Mouse (Mus musculus): ENCODE measurements around the gene Slc25a10. TPM values are rescaled to one million over a fixed set of nuclear protein-coding genes. Genes with fewer than 3 reads are reported as not detected.

The Slc25a10 gene
- total and polyA plus RNA-seq, 3 experiments, result 52.0 to 53.6 TPM; not detected in 1

DNA sequence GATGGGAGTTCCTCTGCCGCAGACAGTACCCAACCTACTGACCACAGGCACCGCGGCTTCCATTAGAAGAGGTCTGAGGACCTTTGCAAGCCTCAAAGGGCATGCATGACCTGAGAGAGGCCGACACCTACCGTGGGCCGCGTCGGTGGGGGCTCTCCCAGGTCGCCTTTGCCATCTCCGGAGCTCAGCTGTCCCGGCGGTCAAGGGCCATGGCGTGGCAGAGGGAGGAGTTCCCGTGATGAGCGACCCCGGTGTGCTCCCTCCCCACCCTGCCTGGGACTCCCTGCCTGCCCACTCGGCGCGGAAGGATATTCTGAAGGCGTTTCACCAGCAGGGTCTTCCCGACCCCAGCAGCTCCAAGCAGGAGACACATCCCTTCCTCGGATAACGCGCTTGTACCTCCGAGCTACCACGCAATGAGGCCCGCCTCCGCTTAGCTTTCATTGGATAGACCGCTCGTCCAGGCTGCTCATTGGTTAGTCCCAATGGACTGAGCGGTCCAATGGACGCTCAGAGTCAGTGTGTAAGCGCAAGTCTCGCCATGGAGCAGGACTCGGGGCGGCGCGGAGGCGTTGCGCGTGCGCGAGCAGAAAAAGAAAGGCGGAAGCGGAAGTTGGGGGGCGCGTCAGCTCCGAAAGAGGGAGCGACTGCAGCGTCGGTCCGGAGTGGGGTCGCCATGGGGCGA lies 24.4 kb upstream of the Slc25a10 start, which contains the start of gene Arl16 (continued):
- TF ChIP-seq CHD2 (IDR thresholded peaks at IDR 0.05; ENCODE audit: low read length) (peak; percentile 75), HCFC1 (IDR thresholded peaks at IDR 0.05; ENCODE audit: low read depth, low read length) (peak; percentile 90), MEF2A (IDR thresholded peaks at IDR 0.05; ENCODE audit: extremely low read depth, insufficient replicate concordance, low read depth, low read length, poor library complexity, severe bottlenecking) (no peak), USF2 (IDR thresholded peaks at IDR 0.05; ENCODE audit: borderline replicate concordance in 1 of 2, insufficient read depth in 1 of 2, low read depth in 1 of 2, low read length in 2 of 2) (no peak), MYC (IDR thresholded peaks at IDR 0.05; ENCODE audit: low read depth, low read length) (0 out of 2 replicates have a peak, but pooled peaks have one; percentile 20), JUND (IDR thresholded peaks at IDR 0.05; ENCODE audit: low read depth, low read length) (no peak), POLR2AphosphoS2 (IDR thresholded peaks at IDR 0.05; ENCODE audit: low read length) (peak; percentile 87), SMC3 (IDR thresholded peaks at IDR 0.05; ENCODE audit: low read depth, low read length) (no peak), ZC3H11A (IDR thresholded peaks at IDR 0.05; ENCODE audit: low read depth, low read length) (no peak), MYB (IDR thresholded peaks at IDR 0.05; ENCODE audit: low read depth, low read length) (no peak)

DNA sequence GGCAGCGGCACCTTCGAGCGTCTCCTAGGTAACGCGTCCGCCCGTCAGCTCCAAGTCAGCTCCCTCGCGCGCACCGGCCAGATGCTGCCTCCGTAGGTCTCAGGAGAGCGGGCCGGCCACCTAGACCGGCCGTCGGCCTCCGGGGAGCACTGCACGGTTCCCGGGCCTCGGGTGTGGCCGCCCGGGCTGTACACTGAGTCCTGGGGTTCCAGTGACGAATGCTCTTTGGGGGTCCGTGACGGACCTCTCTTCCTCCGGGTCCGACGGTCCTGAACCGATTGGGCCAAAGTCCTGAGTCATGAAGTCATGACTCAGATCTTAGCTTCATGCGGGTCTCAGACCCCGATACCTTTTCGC lies 23.9 kb upstream of the Slc25a10 start:
- Histone ChIP-seq H3K79me2 (ENCODE audit: control insufficient read depth, insufficient read depth, low read length, poor library complexity) (peaks cover 16% of the 10 kb centered on the region), H3K4me3 (ENCODE audit: control insufficient read depth in 1 of 2, insufficient read depth in 1 of 2, low read depth in 2 of 2, low read length in 2 of 2) (peak overlapping the region; percentile 79 to 80), H3K4me1 (ENCODE audit: control insufficient read depth in 1 of 2, insufficient read depth in 2 of 2, low read length in 2 of 2) (peaks cover 8 to 12% of the 10 kb centered on the region in 2 experiments), H3K9ac (ENCODE audit: control insufficient read depth, low read depth, low read length, poor library complexity, severe bottlenecking) (peak overlapping the region; percentile 87), H3K27ac (ENCODE audit: control insufficient read depth, low read depth, low read length) (peak overlapping the region; percentile 22; the same call in 1 of the 2 replicates), H3K27me3 (ENCODE audit: control insufficient read depth in 1 of 2, insufficient read depth in 2 of 2, low read length in 2 of 2) (no peaks in the 10 kb centered on the region), H3K9me3 (replicated peaks; ENCODE audit: insufficient read depth, low read length) (no peaks in the 10 kb centered on the region), H3K36me3 (ENCODE audit: control insufficient read depth in 1 of 2, insufficient read depth in 2 of 2, low read length in 2 of 2) (peaks cover 1 to 11% of the 10 kb centered on the region in 2 experiments; a peak in 2 of 4 replicates)
- DNase-seq (ENCODE audit: low read depth, low spot score), result no peak
- TF ChIP-seq MYC (IDR thresholded peaks at IDR 0.05; ENCODE audit: low read depth, low read length) (no peak), ZMIZ1 (IDR thresholded peaks at IDR 0.05; ENCODE audit: low read depth, low read length) (no peak), ZNF384 (IDR thresholded peaks at IDR 0.05; ENCODE audit: low read depth, low read length) (no peak), ETS1 (IDR thresholded peaks at IDR 0.05; ENCODE audit: low read depth, low read length) (no peak), HCFC1 (IDR thresholded peaks at IDR 0.05; ENCODE audit: low read depth, low read length) (no peak), MEF2A (IDR thresholded peaks at IDR 0.05; ENCODE audit: extremely low read depth, insufficient replicate concordance, low read depth, low read length, poor library complexity, severe bottlenecking) (no peak), MXI1 (IDR thresholded peaks at IDR 0.05; ENCODE audit: low read depth, low read length) (peak; percentile 38), TAL1 (IDR thresholded peaks at IDR 0.05; ENCODE audit: low read length) (no peak), JUND (IDR thresholded peaks at IDR 0.05; ENCODE audit: low read depth, low read length) (no peak), GATA1 (IDR thresholded peaks at IDR 0.05; ENCODE audit: low read depth, low read length) (no peak), GABPA (IDR thresholded peaks at IDR 0.05; ENCODE audit: low read depth, low read length) (no peak), ZC3H11A (IDR thresholded peaks at IDR 0.05; ENCODE audit: low read depth, low read length) (no peak), MYB (IDR thresholded peaks at IDR 0.05; ENCODE audit: low read depth, low read length) (no peak), UBTF (IDR thresholded peaks at IDR 0.05; ENCODE audit: borderline replicate concordance, insufficient read depth, low read depth, low read length) (no peak), ELF1 (IDR thresholded peaks at IDR 0.05; ENCODE audit: low read depth, low read length) (no peak), MAX (IDR thresholded peaks at IDR 0.05; ENCODE audit: low read length) (0 out of 2 replicates have a peak, but pooled peaks have one; percentile 6), NRF1 (IDR thresholded peaks at IDR 0.05; ENCODE audit: insufficient read depth, low read depth, low read length, poor library complexity, severe bottlenecking) (no peak), MAZ (IDR thresholded peaks at IDR 0.05; ENCODE audit: low read depth, low read length) (no peak), USF1 (IDR thresholded peaks at IDR 0.05; ENCODE audit: low read depth, low read length) (no peak), NELFE (IDR thresholded peaks at IDR 0.05; ENCODE audit: low read depth, low read length) (no peak), CHD1 (IDR thresholded peaks at IDR 0.05; ENCODE audit: low read depth, low read length) (0 out of 2 replicates have a peak, but pooled peaks have one; percentile 66), RAD21 (IDR thresholded peaks at IDR 0.05; ENCODE audit: low read depth, low read length) (no peak), POLR2AphosphoS2 (IDR thresholded peaks at IDR 0.05; ENCODE audit: low read length) (no peak), RCOR1 (IDR thresholded peaks at IDR 0.05; ENCODE audit: low read depth, low read length) (no peak)

Data from MEL (cell line).